Mouse (Mus musculus) olfactory bulb, adult 2 months (tissue): ENCODE measurements around the gene Gm21861. TPM values are rescaled to one million over a fixed set of nuclear protein-coding genes. Genes with fewer than 3 reads are reported as not detected.
"Not testable (repeated sequence)": the region's sequence is repeated elsewhere in the genome, so short reads cannot be mapped to it uniquely, and the experiment has no call there.

ENCODE experiments used
- H3K27ac ChIP-seq: fragments of 200-500 bp; 2 replicates; pipeline ENCODE4 v1.5.1; 2012; ENCODE audit warnings: low read depth, low read length; ENCODE audit not compliant: insufficient read depth
- H3K4me1 ChIP-seq: fragments of 200-500 bp; 2 replicates; pipeline ENCODE4 v1.6.1; 2012; ENCODE audit warnings: low read length; ENCODE audit not compliant: control insufficient read depth, insufficient read depth
- H3K4me3 ChIP-seq: fragments of 200-500 bp; 2 replicates; pipeline ENCODE4 v1.5.1; 2012; ENCODE audit warnings: mild to moderate bottlenecking, low read depth, low read length, moderate library complexity; ENCODE audit not compliant: insufficient read depth
- WGBS: fragments of 180-500 bp; shearing (Covaris S2); methylation state at CpG from one replicate; pipeline ENCODE4 v1.1.7; 2018; 5-methylcytosine and 5-hydroxymethylcytosine counted together
- polyA plus RNA-seq: library from polyadenylated mRNA; stranded (reverse); fragments of >200 nt; gene quantifications from 2 replicates; pipeline ENCODE4 v1.2.4, GENCODE M21; 2012; ENCODE audit warnings: low replicate concordance; ENCODE audit not compliant: missing spikeins, insufficient read depth, insufficient read length

The Gm21861 gene
- polyA plus RNA-seq: not detected in 2 replicates

GRCm38 (mm10) chrY:58814497-58814896 is at the start of gene Gm21861:
Gm21861 (minus strand) TSS chrY:58814597.
- H3K27ac ChIP-seq, H3K4me1 ChIP-seq, H3K4me3 ChIP-seq: not testable (repeated sequence)
- WGBS: no CpG with 5 or more reads among the region's 7 CpGs
